Mouse (Mus musculus) myocyte (in vitro differentiated cells): ENCODE measurements around the gene Rps15a.

Experiments used
- CEBPB ChIP-seq: IDR thresholded peaks from 2 replicates; pipeline ENCODE4 v1.6.1; 2011; ENCODE audit warnings: mild to moderate bottlenecking, moderate library complexity; ENCODE audit not compliant: poor library complexity, insufficient read depth, severe bottlenecking
- E2F4 ChIP-seq: IDR thresholded peaks from one replicate; pipeline ENCODE4 v1.6.1; 2011; ENCODE audit warnings: mild to moderate bottlenecking, control low read depth, moderate library complexity; ENCODE audit not compliant: insufficient read depth
- MAX ChIP-seq: IDR thresholded peaks from one replicate; pipeline ENCODE4 v1.6.1; 2011; ENCODE audit warnings: low read depth, mild to moderate bottlenecking, control low read depth
- MYOD1 ChIP-seq, 3 experiments: IDR thresholded peaks; one replicate each; pipeline ENCODE4 v1.6.1; 2011; ENCODE audit warnings: control low read depth in 2 of 3, low read depth in 2 of 3, mild to moderate bottlenecking in 2 of 3, moderate library complexity in 1 of 3; ENCODE audit not compliant: insufficient read length in 2 of 3, control insufficient read depth in 1 of 3
- MYOG ChIP-seq, 3 experiments: IDR thresholded peaks; one replicate each; pipeline ENCODE4 v1.6.1; 2011; ENCODE audit warnings: control low read depth in 2 of 3, low read depth in 2 of 3, mild to moderate bottlenecking in 2 of 3; ENCODE audit not compliant: insufficient read length in 2 of 3, control insufficient read depth in 1 of 3, insufficient read depth in 1 of 3
- POLR2A ChIP-seq: IDR thresholded peaks from one replicate; pipeline ENCODE4 v1.6.1; 2011; ENCODE audit warnings: low read depth, mild to moderate bottlenecking, control low read depth, moderate library complexity; ENCODE audit not compliant: insufficient read length
- POLR2AphosphoS2 ChIP-seq: IDR thresholded peaks from one replicate; pipeline ENCODE4 v1.6.1; 2011; ENCODE audit warnings: low read depth, control low read depth; ENCODE audit not compliant: insufficient read length
- REST ChIP-seq: IDR thresholded peaks from one replicate; pipeline ENCODE4 v1.6.1; 2011; ENCODE audit warnings: mild to moderate bottlenecking, control low read depth, moderate library complexity; ENCODE audit not compliant: insufficient read depth, insufficient read length
- SRF ChIP-seq: IDR thresholded peaks from one replicate; pipeline ENCODE4 v1.6.1; 2011; ENCODE audit warnings: low read depth; ENCODE audit not compliant: control insufficient read depth, insufficient read length
- TCF12 ChIP-seq: IDR thresholded peaks from one replicate; pipeline ENCODE4 v1.6.1; 2011; ENCODE audit warnings: mild to moderate bottlenecking, control low read depth; ENCODE audit not compliant: poor library complexity, insufficient read depth, severe bottlenecking
- TCF3 ChIP-seq: IDR thresholded peaks from one replicate; pipeline ENCODE4 v1.6.1; 2011; ENCODE audit warnings: low read depth, control low read depth; ENCODE audit not compliant: insufficient read length
- USF1 ChIP-seq: IDR thresholded peaks from one replicate; pipeline ENCODE4 v1.6.1; 2011; ENCODE audit warnings: low read depth, mild to moderate bottlenecking, control low read depth, moderate library complexity

DNA sequence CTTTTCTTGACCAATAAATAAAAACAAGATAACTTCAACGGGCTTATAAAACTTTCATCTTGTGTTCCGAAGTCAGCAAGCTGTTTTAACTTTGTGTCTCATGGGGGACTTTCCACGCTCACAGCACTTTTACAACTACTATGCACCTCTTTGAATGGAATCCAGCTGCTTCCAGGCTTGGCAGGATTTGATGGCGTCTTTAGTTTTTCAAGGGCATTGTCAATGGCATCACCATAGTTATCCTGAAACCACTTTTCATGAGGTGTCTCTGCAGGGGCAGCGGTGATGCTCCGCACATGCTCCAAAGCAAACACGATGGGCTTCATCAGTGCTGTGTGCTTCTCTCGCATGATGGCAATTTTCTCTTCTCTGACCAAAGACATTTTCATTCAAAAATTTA is 47.0 kb upstream of the Rps15a start:
- TF ChIP-seq POLR2A (no peak), MYOG (IDR thresholded peaks at IDR 0.05; ENCODE audit: control insufficient read depth in 1 of 3, insufficient read depth in 1 of 3, insufficient read length in 2 of 3, low read depth in 2 of 3) (no peak), POLR2AphosphoS2 (no peak), USF1 (no peak), CEBPB (no peak), E2F4 (no peak), MAX (no peak), REST (no peak), SRF (no peak), TCF3 (no peak), MYOD1 (IDR thresholded peaks at IDR 0.05; ENCODE audit: control insufficient read depth in 1 of 3, insufficient read length in 2 of 3, low read depth in 2 of 3) (no peak), TCF12 (no peak)
